Mouse (Mus musculus): ENCODE data around the gene Gm17490.
A peak's percentile ranks its signal among the peaks of the same experiment; 100 is the strongest.

Gene Gm17490

GRCm38 (mm10) chr2:11625890-11626289 is at the start of gene Gm17490:
Gene Gm17490, minus strand, starts transcription at chr2:11626264.
- DNase-seq (ENCODE audit: low read depth, low spot score), result no peak

GRCm38 (mm10) chr2:11672144-11672543 is 46.1 kb upstream of the Gm17490 start:
- no peak for DNase-seq (ENCODE audit: low read depth, low spot score)

GRCm38 (mm10) chr2:11665326-11665725 is 39.3 kb upstream of the Gm17490 start:
- no peak for DNase-seq (ENCODE audit: low read depth, low spot score)

GRCm38 (mm10) chr2:11664806-11665205 is 38.7 kb upstream of the Gm17490 start:
- DNase-seq (ENCODE audit: low read depth, low spot score), result no peak

GRCm38 (mm10) chr2:11664367-11664766 is 38.3 kb upstream of the Gm17490 start:
- DNase-seq (ENCODE audit: low read depth, low spot score), result no peak

GRCm38 (mm10) chr2:11663961-11664360 is 37.9 kb upstream of the Gm17490 start:
- peak; percentile 45 for DNase-seq (ENCODE audit: low read depth, low spot score)

GRCm38 (mm10) chr2:11662907-11663230 is 36.8 kb upstream of the Gm17490 start:
- no peak for DNase-seq (ENCODE audit: low read depth, low spot score)

GRCm38 (mm10) chr2:11662143-11662906 is 36.3 kb upstream of the Gm17490 start:
- no peak for DNase-seq (ENCODE audit: low read depth, low spot score)

- no peak for DNase-seq (ENCODE audit: low read depth, low spot score)
Measured at GRCm38 (mm10) chr2:11659263-11659662, 33.2 kb upstream of the Gm17490 start.

GRCm38 (mm10) chr2:11657581-11657980 is 31.5 kb upstream of the Gm17490 start:
- no peak for DNase-seq (ENCODE audit: low read depth, low spot score)

- DNase-seq (ENCODE audit: low read depth, low spot score), result no peak
Measured at GRCm38 (mm10) chr2:11654990-11655931, 29.2 kb upstream of the Gm17490 start.

- no peak for DNase-seq (ENCODE audit: low read depth, low spot score)
Measured at GRCm38 (mm10) chr2:11653780-11654179, 27.7 kb upstream of the Gm17490 start.

GRCm38 (mm10) chr2:11653330-11653729 is 27.3 kb upstream of the Gm17490 start:
- DNase-seq (ENCODE audit: low read depth, low spot score), result no peak

GRCm38 (mm10) chr2:11652780-11653179 is 26.7 kb upstream of the Gm17490 start:
- DNase-seq (ENCODE audit: low read depth, low spot score), result no peak

GRCm38 (mm10) chr2:11652196-11652595 is 26.1 kb upstream of the Gm17490 start:
- no peak for DNase-seq (ENCODE audit: low read depth, low spot score)

- DNase-seq (ENCODE audit: low read depth, low spot score), result no peak
Measured at GRCm38 (mm10) chr2:11651476-11651875, 25.4 kb upstream of the Gm17490 start.

- DNase-seq (ENCODE audit: low read depth, low spot score), result no peak
Measured at GRCm38 (mm10) chr2:11645297-11645696, 19.2 kb upstream of the Gm17490 start.

- no peak for DNase-seq (ENCODE audit: low read depth, low spot score)
Measured at GRCm38 (mm10) chr2:11644057-11644456, 18.0 kb upstream of the Gm17490 start.

GRCm38 (mm10) chr2:11642451-11642941 is 16.4 kb upstream of the Gm17490 start, which contains the start of gene Il2ra:
Gene Il2ra, plus strand, starts transcription at chr2:11642807.
- DNase-seq (ENCODE audit: low read depth, low spot score), result no peak

GRCm38 (mm10) chr2:11637115-11637514 is 11.1 kb upstream of the Gm17490 start:
- DNase-seq (ENCODE audit: low read depth, low spot score), result no peak

- no peak for DNase-seq (ENCODE audit: low read depth, low spot score)
Measured at GRCm38 (mm10) chr2:11636138-11636480, 10.0 kb upstream of the Gm17490 start.

- DNase-seq (ENCODE audit: low read depth, low spot score), result no peak
Measured at GRCm38 (mm10) chr2:11635471-11636137, 9.5 kb upstream of the Gm17490 start.

Measured in retina, postnatal 7 days (tissue).